Mouse (Mus musculus) left cerebral cortex, postnatal 36 days (tissue): ENCODE measurements around the gene Nav2. TPM values are rescaled to one million over a fixed set of nuclear protein-coding genes. Genes with fewer than 3 reads are reported as not detected.

Experiments used
- DNase-seq, 2 experiments: peaks; one replicate each; pipeline ENCODE4 v3.0.0; 2021 to 2022; ENCODE audit warnings: low spot score in 2 of 2, mixed read lengths in 1 of 2
- intact Hi-C: fragments of 180-260 bp; cut with DNase I; formaldehyde crosslinking; loops from one replicate; pipeline ENCODE4 v1.15.1; 2025
- total RNA-seq, 2 experiments: library from RNA; stranded (reverse); gene quantifications; 2 replicates each; pipeline ENCODE4 v1.2.3; 2021

Nav2 gene
- total RNA-seq, 2 experiments from 2014 or later, result 62.0 to 120 TPM

DNA sequence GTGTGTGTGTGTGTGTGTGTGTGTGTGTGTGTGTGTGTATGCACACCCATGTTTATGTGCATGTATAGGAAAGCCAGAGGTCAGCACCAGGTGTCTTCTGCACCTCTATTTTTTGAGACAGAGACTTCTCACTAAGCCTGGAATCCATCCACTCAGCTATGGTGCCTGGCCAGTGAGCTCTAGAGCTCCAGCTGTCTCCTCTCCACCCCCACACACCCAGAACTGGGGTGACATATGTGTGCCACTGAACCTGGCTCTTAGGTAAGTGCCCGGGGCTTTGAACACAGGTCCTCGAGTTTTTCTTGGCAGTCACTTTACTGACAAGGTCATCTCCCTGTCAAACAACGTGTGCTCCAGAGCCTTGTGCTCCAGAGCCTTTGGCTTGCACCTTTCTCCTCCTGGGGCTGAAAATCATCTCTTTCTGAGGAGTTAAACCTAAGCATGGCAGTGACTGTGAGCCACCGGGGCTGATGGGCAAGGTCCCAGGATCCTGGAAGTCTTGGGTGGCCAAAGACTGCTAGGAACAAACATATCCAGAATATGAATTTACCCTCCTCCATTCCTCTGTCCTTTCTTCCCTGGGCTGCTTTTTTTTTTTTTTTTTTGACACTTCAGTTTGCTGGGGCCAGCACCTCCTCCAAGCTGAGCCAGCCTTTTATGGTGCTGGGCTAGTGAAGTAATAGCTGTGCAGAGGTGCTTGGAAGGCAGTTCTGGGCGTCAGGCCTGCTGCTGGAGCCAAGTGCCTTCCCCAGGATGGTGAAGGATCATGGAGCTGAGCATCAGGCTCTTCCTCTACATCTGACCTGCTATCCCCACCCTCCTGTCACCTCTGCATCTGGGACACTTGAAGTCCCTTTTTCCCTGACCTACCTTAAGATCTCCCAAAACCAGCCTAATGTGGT, 298.5 kb downstream of the Nav2 start:
- intact Hi-C loops, result no loop called here
- no peak for DNase-seq

DNA sequence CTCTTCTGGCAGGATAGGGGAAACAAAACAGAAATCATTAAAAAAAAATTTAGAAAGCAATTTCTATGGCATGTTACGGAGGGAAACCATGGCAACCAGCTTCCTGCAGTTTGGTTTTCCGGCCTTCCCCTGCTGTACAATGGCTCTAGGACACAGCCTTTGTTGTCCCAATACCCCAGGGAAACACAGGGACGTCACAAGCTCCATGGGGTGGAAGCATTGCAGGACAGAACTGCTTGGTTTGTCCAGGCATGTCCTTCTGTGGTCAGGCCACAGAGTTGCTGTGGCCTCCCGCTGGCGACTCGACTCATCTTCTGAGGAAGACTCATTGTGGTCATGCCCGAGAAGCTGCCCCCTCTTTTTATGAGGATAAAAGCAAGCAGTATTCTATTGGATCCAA, 301.0 kb downstream of the Nav2 start:
- intact Hi-C loops, result no loop called here
- DNase-seq, result no peak

DNA sequence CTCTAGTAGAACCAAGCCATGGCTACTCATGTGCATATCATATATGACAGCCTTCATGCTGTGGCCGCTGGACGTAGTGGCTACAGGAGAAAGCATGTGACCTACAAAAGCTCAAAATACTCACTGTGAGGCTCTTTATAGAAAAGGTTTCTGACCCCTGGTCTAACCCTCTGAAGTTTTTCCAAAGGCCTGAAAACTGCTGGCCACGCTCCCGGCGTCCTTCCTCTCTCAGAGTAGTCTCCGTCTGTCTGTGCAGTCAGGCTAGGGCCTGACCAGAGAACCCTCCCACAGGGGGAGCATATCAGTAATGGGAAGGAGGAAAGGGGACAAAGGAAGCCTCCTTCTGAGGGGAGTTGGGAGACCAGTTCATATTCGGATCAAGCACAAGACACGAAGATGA, 302.2 kb downstream of the Nav2 start:
- DNase-seq, result no peak
- intact Hi-C loops, result no loop called here

DNA sequence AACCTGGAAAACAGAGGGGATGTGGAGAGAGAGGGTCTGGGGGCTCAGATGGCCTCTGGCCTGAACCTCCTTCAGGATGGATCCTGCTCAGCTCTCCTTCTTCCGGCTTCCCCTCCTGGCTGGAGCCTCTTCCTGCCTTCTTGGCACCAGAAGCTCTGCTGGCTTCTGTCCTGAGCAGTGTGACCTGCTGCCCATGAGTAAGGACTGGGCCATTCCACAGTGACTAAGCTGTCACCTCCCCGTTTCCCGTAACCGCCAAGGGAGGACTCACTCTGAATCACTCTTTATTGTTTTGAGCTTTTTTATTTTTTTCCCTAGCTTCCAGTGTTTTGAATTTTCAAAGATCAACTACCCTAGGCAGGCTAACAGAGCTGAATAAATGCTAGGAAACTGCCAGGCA, 304.5 kb downstream of the Nav2 start:
- intact Hi-C loops, result no loop called here

DNA sequence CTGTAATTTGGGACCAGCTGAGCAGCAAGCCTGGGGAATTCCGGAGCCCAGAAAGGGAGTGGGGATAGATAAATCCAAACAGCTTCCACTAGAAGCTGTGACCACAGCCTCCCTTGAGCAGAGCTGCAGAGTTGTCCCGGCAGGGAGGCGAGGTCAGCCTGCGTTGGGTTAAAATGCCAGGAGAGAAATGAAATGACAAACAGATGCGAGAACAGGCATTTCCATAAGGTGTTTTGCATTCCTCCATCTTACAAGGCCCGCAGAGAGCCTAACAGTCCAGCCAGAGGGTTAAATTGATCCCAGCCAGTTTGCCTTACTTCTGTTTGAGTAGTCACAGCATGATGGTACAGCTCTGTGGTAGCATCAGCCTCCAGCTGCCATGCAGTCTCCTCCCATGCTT, 309.3 kb downstream of the Nav2 start:
- intact Hi-C loops, result no loop called here
- DNase-seq, result no peak

More for the DNA sequence above, 304.5 kb downstream of the Nav2 start:
- no peak for DNase-seq

DNA sequence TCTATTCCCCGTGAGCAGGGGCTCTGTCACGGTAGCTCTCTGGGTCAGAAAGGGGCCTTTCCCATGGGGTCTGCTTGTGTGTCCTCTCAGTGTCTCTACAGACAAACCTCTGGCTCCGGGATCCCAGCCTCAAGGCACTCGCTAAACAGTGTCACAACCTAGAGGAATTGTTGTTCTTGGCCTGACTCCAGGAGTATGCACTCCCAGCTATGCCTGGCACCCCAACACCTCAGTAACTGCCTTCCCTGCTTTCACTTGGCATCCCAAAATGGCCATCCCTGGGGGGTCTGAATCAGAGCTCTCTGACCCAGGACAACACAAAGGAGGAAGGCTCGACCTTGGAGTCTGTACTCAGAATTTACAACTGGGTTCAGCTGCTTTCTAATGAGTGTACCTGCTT, 317.2 kb downstream of the Nav2 start:
- DNase-seq, result no peak
- intact Hi-C loops, result no loop called here

DNA sequence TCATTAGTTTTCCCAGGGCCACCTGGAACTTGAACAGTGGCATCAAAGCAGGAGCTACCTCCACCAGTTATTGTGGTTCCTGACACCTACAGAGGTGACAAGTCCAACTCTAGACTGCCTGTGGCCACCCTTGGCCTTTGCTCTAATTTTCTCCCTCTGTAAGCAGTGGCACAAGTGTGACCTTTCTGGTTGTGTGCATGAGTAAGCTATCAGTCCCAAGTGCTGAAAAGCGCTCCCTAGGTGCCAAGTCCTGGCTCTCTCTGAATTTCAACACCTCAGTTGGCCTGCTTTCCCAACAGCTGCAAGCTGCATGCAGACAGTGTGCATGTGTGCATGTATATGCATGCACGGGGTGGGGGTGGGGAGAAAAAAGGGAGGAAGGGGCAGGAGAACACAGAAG, 324.5 kb downstream of the Nav2 start:
- DNase-seq, result no peak
- intact Hi-C loops, result no loop called here

DNA sequence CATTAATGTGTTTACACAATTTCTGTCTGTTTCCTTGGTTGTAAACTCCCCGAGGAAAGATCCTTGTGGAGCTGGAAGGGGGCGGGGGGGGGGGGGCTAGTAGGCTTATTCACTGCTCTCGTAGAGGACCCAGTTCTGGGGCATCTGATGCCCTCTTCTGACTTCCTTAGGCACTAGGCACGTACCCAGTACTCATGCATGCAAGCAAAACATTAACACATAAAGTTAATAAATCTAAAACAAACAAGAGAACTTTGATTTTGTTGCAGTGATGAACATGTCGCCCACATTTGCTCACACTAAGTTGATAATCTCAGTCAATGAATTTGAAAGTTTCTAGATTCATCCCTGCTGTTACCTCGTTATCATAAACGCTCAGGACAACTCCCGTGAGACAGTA, 325.8 kb downstream of the Nav2 start:
- intact Hi-C loops, result no loop called here
- DNase-seq, result no peak

DNA sequence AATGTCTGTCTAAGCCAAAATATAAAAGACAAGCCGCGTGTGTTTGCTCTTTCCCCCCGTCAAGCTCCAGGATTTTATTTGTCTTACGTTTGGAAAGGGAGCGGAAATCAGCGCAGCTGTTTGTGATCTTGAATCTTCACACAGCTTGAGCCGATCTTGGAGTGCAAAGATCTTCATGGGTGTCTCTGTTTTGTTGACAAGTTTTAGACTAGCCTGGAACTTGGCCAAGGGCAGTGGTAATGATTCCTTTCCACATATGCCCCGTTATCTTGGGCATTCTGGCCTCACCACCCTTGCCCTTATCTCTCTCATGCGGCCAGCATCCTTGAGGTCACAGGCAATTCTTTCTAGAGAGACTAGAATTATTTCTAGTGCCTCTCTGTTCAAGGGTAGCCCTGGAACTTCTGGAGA, 326.8 kb downstream of the Nav2 start:
- no peak for DNase-seq
- intact Hi-C loops, result no loop called here

DNA sequence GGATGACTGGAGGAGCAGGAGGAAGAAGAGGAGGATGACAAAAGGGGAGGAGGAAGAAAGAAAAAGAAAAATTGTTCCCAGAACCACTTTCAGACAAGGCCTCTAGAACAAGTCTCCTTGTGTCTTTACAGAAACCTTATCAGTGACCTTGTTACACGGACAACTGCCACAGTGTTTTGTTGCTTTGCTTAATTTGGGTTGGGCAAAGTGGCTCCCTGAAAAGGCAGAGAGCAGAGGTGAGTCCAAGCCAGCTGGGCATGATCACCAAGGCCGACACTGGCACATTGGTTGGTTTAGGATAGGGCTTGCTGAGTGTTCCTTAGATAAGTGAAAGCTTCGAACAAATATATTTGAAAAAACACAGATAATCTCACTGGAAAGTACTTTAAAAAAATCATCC, 327.3 kb downstream of the Nav2 start:
- intact Hi-C loops, result no loop called here
- DNase-seq, result no peak

DNA sequence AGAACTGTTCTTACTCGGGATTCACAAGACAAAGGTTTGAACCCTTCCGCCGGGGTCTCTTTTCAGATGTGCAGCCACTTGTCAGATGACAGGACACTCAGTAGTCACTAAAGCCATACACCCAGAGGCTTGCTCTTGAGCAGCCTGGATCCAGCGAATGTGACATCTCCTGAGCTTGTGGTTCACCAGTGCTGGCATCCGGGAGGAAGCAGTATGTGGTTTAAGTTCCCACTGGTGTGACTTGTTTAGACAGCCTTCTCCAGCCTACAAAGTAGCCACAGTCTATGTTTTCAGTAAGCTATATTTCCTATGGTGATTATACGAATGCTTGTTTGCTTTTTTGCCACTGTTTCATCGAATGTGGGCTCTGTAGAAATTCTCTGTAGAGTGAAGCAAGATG, 331.9 kb downstream of the Nav2 start:
- no peak for DNase-seq

DNA sequence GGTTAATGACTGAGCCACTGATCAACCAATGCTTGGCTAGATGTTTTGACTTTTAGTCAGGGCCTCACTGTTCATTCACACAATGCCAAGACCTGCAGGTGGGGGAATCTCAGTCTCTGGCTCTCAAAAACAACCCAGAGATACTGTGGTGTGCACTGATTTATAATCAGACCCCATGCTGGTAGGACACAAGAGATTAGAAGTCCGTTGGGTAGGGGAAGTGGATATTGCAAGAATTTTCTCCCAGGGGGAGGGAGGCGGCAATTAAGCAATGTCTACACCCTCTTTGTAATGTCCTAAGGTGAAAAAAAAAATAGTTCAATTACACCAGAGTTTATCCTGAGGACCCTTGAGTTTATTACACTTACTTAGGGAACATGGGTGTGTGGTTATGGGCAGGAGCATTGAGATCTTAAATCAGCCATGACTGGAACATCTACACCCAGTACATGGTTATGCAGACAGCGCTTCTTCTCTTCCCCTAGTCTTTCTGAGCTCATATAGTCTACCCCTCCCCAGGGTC, 332.8 kb downstream of the Nav2 start:
- intact Hi-C loops, result no loop called here
- no peak for DNase-seq

More for the DNA sequence above, 331.9 kb downstream of the Nav2 start:
- intact Hi-C loops, result no loop called here

DNA sequence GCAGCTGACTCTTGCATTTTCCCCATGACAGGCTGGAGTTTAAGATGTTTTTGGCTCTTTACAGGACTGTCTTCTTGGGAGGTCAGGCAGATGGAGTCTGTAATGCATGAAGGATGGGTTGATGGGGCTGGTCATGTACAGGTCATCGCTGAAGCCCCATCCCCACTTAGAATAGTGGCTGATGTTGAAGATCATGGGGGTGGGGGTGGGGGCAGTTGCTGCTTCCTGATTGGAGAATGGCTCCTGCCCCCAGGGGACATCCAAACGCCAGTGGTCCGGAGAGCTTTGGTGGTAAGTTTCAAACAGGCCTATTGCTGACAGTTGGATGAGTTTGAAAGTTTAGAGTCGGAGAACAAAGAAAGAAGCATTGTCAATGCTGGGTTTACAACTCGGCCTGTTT, 333.7 kb downstream of the Nav2 start:
- no peak for DNase-seq
- intact Hi-C loops, result no loop called here

DNA sequence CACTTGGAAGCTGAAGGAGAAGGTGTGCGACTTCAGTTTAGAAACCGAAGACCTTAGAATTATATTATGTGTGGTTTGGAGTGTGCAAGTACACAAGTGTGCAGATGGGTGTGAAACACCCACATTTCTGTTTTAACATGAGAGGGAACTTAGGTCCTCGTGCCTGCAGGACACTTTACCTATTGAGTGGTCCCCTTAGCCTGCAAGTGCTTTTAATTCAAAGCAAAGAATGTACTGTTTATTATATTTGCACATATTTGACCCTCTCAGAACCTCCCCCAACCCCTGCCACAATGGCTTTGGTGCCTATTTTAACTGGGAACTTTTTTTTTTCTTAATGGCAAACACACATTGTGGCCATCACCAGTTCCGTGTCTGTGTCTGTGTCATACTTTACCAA, 334.6 kb downstream of the Nav2 start:
- no peak for DNase-seq
- intact Hi-C loops, result no loop called here

DNA sequence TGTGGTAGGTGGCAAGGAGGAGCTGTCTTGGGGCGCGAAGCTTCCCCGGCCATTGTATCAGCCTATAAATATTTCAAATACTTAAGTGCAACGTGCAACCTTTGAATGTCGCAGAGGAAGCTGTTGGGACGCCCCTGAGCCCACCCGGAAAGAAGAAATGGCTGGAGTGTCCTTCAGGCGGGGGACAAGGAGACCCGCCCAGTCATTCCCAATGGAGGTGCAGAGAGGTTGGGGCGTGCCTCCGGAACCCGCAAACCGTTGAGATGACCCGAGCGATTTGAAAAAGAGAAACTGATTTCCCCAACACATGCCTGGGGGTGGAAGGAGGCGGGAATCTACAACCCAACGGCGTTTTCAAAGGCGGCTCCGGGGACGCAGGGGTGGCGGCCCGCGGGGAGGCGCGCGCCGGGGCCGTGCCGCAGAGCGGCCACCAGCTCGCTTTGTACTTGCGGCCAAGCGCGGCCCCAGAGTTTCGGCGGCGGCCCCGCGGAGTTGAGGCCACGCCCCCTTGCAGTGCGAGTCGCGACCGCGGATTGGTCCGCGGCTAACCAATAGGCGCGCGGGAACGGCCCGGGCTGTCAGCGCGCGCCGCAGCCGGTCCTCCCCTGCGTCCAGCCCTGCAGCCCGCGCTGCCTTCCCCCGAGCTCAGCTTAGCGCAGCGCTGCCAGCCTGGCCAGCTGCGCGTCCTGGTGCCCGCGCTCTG, 337.2 kb downstream of the Nav2 start:
- intact Hi-C loops, result loop anchor here (2.0 kb wide), 2 partner anchors 55 to 99 kb away; no protein-coding TSS in a partner anchor
- peak; percentile 91 for DNase-seq

DNA sequence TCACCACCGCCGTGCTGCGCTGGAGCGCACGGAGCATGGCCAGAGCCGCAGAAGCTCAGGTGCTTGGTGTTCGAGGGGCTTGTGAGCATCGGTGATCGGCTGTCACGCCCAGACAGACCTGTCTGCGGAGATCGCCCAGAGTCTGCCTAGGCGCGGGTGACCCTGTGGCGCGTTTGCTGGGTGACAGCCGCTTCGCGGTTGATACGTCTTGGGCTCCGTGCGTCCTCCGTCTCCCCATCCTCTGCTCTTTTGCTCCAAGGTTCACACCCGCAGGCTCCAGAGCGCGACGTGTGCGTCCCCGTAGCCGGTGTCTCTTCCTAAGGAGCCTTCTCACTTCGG, 337.7 kb downstream of the Nav2 start:
- intact Hi-C loops, result loop anchor here (2.0 kb wide), 2 partner anchors 55 to 99 kb away; no protein-coding TSS in a partner anchor
- no peak for DNase-seq

DNA sequence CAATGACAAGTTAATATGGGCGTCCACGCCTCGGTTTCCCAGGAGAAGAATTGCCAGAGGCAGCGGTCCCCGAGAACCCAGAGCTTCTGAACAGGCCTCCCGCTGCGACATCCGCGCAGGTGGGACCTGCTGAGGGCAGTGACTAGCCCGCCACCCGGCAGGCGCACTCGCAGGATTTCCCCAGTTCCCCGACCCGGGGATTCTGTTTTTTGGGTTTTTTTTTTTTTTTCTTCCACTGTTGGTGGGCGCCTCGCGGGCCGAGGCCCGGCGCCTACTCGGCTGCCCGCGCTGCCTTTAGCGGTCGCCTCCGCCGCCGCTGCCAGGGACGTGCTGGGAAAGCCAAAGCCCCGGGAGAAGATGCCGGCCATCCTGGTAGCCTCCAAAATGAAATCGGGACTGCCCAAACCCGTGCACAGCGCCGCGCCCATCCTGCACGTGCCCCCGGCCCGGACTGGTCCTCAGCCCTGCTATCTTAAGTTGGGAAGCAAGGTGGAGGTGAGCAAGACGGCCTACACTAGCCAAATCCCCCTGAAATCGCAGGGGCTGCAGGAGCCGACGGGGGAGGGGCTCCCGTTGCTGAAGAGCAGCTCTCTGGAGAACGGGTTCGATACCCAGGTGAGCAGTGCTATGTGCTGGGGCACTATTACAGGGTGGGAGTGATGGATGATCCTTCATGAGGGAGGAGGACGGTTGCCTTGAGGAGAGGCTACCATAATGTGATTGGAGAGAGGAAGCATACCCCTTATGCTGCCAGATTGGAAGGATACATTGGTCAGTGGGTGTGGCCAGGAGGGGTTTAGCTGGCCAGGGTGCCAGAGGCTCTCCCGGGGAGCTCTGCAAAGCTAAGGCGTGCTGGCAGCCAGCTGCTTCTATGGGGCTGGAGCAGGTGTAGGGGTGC, 338.3 kb downstream of the Nav2 start:
- DNase-seq, result peak; percentile 49 to 53
- intact Hi-C loops, result loop anchor here (2.0 kb wide), 2 partner anchors 56 to 100 kb away; no protein-coding TSS in a partner anchor

DNA sequence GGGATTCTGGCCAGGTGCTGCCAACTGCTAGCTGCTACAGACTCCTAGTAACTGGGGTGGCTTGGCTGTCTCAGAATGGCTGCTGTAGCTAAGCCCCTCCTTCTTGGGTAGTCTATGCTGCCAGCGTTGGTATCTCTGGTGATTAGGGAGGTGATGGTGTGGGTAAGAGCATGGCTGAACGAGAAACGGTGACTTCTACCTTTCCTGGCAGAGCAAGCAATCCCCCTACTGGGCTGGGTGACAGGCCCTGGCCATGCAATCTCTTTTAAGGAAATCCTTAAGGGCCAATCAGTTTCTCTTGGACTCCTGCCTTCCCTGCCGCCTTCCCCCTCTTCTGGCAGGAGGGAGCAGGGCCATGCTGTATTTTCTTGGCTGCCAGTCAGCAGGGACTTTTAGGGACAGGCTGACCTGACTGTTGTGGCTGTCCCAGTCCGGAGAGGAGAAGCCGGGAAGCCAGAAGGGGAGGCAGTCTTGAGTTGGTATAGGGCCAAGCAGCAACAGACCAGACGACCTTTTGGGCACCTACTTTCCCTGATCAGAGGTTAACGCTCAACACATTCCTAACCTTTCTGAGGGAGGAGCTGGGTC, 339.3 kb downstream of the Nav2 start:
- intact Hi-C loops, result loop anchor here (2.0 kb wide), 3 partner anchors 57 to 115 kb away; no protein-coding TSS in a partner anchor
- DNase-seq, result peak; percentile 76 to 80
